Mouse (Mus musculus): ENCODE data around the gene Gpatch4.
A peak's percentile ranks its signal among the peaks of the same experiment; 100 is the strongest.

DNA sequence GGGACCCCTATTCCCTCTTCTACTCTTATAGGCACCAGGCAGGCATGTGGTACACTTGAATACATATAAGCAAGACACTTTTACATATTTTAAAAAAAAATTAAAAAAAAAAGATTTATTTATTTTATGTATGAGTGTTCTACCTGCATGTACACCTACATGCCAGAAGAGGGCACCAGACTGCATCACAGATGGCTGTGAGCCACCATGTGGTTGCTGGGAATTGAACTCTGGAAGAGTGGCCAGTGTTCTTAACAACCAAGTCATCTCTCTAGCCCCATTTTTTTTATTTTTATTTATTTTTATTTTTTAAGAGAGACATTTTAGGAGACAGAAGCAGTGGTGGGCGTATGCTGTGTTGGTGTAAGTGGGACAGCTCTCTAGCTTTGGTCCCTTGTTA is 44.8 kb downstream of the Gpatch4 start:
- TF ChIP-seq ZMIZ1 (IDR thresholded peaks at IDR 0.05; ENCODE audit: low read depth, low read length) (no peak), CTCF (conservative IDR thresholded peaks at IDR 0.05 in 1 of 2, IDR thresholded peaks at IDR 0.05 in 1 of 2; ENCODE audit: low read depth in 2 of 2, low read length in 2 of 2) (peak; percentile 70 to 90), MAX (IDR thresholded peaks at IDR 0.05; ENCODE audit: low read length) (no peak), ETS1 (conservative IDR thresholded peaks at IDR 0.05; ENCODE audit: low read depth, low read length) (no peak), TBP (conservative IDR thresholded peaks at IDR 0.05; ENCODE audit: low read depth, low read length) (no peak), RCOR1 (conservative IDR thresholded peaks at IDR 0.05; ENCODE audit: low read depth, low read length) (no peak), POLR2A (IDR thresholded peaks at IDR 0.05; ENCODE audit: low read depth, low read length) (no peak), HCFC1 (IDR thresholded peaks at IDR 0.05; ENCODE audit: low read depth, low read length) (no peak), MAFK (IDR thresholded peaks at IDR 0.05; ENCODE audit: insufficient replicate concordance, low read length) (no peak), MAZ (IDR thresholded peaks at IDR 0.05; ENCODE audit: low read depth, low read length) (no peak), KAT2A (IDR thresholded peaks at IDR 0.05; ENCODE audit: insufficient replicate concordance, low read length) (no peak)
